Mouse (Mus musculus) bone marrow macrophage, adult 2 months (primary cell): ENCODE measurements around the gene Spint2.

Source experiments
- CTCF ChIP-seq: IDR thresholded peaks from 2 replicates; pipeline ENCODE4 v1.5.1; 2012; ENCODE audit warnings: low read depth, mild to moderate bottlenecking, low read length, moderate library complexity
- POLR2A ChIP-seq: IDR thresholded peaks from 2 replicates; pipeline ENCODE4 v1.6.1; 2012; ENCODE audit warnings: mild to moderate bottlenecking, low read depth, low read length, borderline replicate concordance

- no peak for TF ChIP-seq CTCF
- no peak for TF ChIP-seq POLR2A
Measured at GRCm38 (mm10) chr7:29282074-29282554, 402 bp upstream of the Spint2 start.
